Mouse (Mus musculus): ENCODE measurements at regions not wholly inside any gene's neighbourhood (a gene's known extent, or its start where the extent isn't known, plus 50 kb on each side); places are given as distances from the start of the nearest gene placed in this dataset.

GRCm38 (mm10) chr8:30365721-30366120 is 2918.3 kb downstream of the Poteg start:
- no peak for DNase-seq (ENCODE audit: low spot score)
- H3K4me1 ChIP-seq (ENCODE audit: control insufficient read depth, insufficient read depth, low read length) = no peaks in the 10 kb centered on the region
- no peak overlapping the region for H3K4me3 ChIP-seq (ENCODE audit: low read depth, low read length)
- no peaks in the 10 kb centered on the region for H3K36me3 ChIP-seq (replicated peaks; ENCODE audit: control insufficient read depth, insufficient read depth, low read depth, low read length)
- no peak overlapping the region for H3K9ac ChIP-seq (replicated peaks; ENCODE audit: low read length)
- ATAC-seq (replicated peaks; ENCODE audit: insufficient number of reproducible peaks, low FRiP score, low TSS enrichment, low read depth) = no peak
- no peaks in the 10 kb centered on the region for H3K9me3 ChIP-seq (replicated peaks; ENCODE audit: control insufficient read depth, low read length)
- 64% methylated on average over 2 of the region's 2 CpGs for WGBS
- H3K4me2 ChIP-seq (ENCODE audit: low read depth, low read length) = no peak overlapping the region
- no peak overlapping the region for H3K27ac ChIP-seq (replicated peaks; ENCODE audit: low read depth, low read length)
- H3K27me3 ChIP-seq (ENCODE audit: control insufficient read depth, insufficient read depth, low read length) = no peaks in the 10 kb centered on the region

- Histone ChIP-seq H3K36me3 (replicated peaks; ENCODE audit: control insufficient read depth, insufficient read depth, low read depth, low read length) (no peaks in the 10 kb centered on the region), H3K9ac (replicated peaks; ENCODE audit: low read length) (no peak overlapping the region), H3K4me3 (ENCODE audit: low read depth, low read length) (no peak overlapping the region), H3K9me3 (replicated peaks; ENCODE audit: control insufficient read depth, low read length) (no peaks in the 10 kb centered on the region), H3K27me3 (ENCODE audit: control insufficient read depth, insufficient read depth, low read length) (no peaks in the 10 kb centered on the region), H3K27ac (replicated peaks; ENCODE audit: low read depth, low read length) (no peak overlapping the region), H3K4me2 (ENCODE audit: low read depth, low read length) (no peak overlapping the region), H3K4me1 (ENCODE audit: control insufficient read depth, insufficient read depth, low read length) (no peaks in the 10 kb centered on the region)
- DNase-seq (ENCODE audit: low spot score) (no peak), ATAC-seq (replicated peaks; ENCODE audit: insufficient number of reproducible peaks, low FRiP score, low TSS enrichment, low read depth) (no peak)
- 77% methylated on average over 2 of the region's 2 CpGs for WGBS
Measured at GRCm38 (mm10) chr8:30391936-30392335, 2944.5 kb downstream of the Poteg start.

- no peaks in the 10 kb centered on the region for H3K4me1 ChIP-seq (ENCODE audit: control insufficient read depth, insufficient read depth, low read length)
- H3K9me3 ChIP-seq (replicated peaks; ENCODE audit: control insufficient read depth, low read length) = no peaks in the 10 kb centered on the region
- ATAC-seq (replicated peaks; ENCODE audit: insufficient number of reproducible peaks, low FRiP score, low TSS enrichment, low read depth) (no peak), DNase-seq (ENCODE audit: low spot score) (no peak)
- no peak overlapping the region for H3K4me3 ChIP-seq (ENCODE audit: low read depth, low read length)
- no peak overlapping the region for H3K27ac ChIP-seq (replicated peaks; ENCODE audit: low read depth, low read length)
- no peak overlapping the region for H3K4me2 ChIP-seq (ENCODE audit: low read depth, low read length)
- 70% methylated on average over 2 of the region's 2 CpGs for WGBS
- H3K36me3 ChIP-seq (replicated peaks; ENCODE audit: control insufficient read depth, insufficient read depth, low read depth, low read length) = no peaks in the 10 kb centered on the region
- H3K9ac ChIP-seq (replicated peaks; ENCODE audit: low read length) = no peak overlapping the region
- no peaks in the 10 kb centered on the region for H3K27me3 ChIP-seq (ENCODE audit: control insufficient read depth, insufficient read depth, low read length)
Measured at GRCm38 (mm10) chr8:30439423-30439822, 2989.1 kb upstream of the 5930422O12Rik start.

GRCm38 (mm10) chr8:30441821-30442220 is 2986.7 kb upstream of the 5930422O12Rik start:
- DNase-seq (ENCODE audit: low spot score) (no peak), ATAC-seq (replicated peaks; ENCODE audit: insufficient number of reproducible peaks, low FRiP score, low TSS enrichment, low read depth) (no peak)
- 96% methylated on average over 1 of the region's 1 CpGs for WGBS
- H3K4me2 ChIP-seq (ENCODE audit: low read depth, low read length) = no peak overlapping the region
- H3K36me3 ChIP-seq (replicated peaks; ENCODE audit: control insufficient read depth, insufficient read depth, low read depth, low read length) = no peaks in the 10 kb centered on the region
- no peaks in the 10 kb centered on the region for H3K4me1 ChIP-seq (ENCODE audit: control insufficient read depth, insufficient read depth, low read length)
- H3K9me3 ChIP-seq (replicated peaks; ENCODE audit: control insufficient read depth, low read length) = no peaks in the 10 kb centered on the region
- no peak overlapping the region for H3K27ac ChIP-seq (replicated peaks; ENCODE audit: low read depth, low read length)
- H3K9ac ChIP-seq (replicated peaks; ENCODE audit: low read length) = no peak overlapping the region
- H3K27me3 ChIP-seq (ENCODE audit: control insufficient read depth, insufficient read depth, low read length) = no peaks in the 10 kb centered on the region
- H3K4me3 ChIP-seq (ENCODE audit: low read depth, low read length) = no peak overlapping the region

GRCm38 (mm10) chr8:30443874-30444273 is 2984.6 kb upstream of the 5930422O12Rik start:
- H3K27me3 ChIP-seq (ENCODE audit: control insufficient read depth, insufficient read depth, low read length) = no peaks in the 10 kb centered on the region
- no peaks in the 10 kb centered on the region for H3K4me1 ChIP-seq (ENCODE audit: control insufficient read depth, insufficient read depth, low read length)
- no peak overlapping the region for H3K27ac ChIP-seq (replicated peaks; ENCODE audit: low read depth, low read length)
- no peak for DNase-seq (ENCODE audit: low spot score)
- ATAC-seq (replicated peaks; ENCODE audit: insufficient number of reproducible peaks, low FRiP score, low TSS enrichment, low read depth) = no peak
- no peaks in the 10 kb centered on the region for H3K36me3 ChIP-seq (replicated peaks; ENCODE audit: control insufficient read depth, insufficient read depth, low read depth, low read length)
- H3K4me3 ChIP-seq (ENCODE audit: low read depth, low read length) = no peak overlapping the region
- H3K9ac ChIP-seq (replicated peaks; ENCODE audit: low read length) = no peak overlapping the region
- 70% methylated on average over 2 of the region's 2 CpGs for WGBS
- no peaks in the 10 kb centered on the region for H3K9me3 ChIP-seq (replicated peaks; ENCODE audit: control insufficient read depth, low read length)
- no peak overlapping the region for H3K4me2 ChIP-seq (ENCODE audit: low read depth, low read length)

GRCm38 (mm10) chr8:30444274-30444673 is 2984.2 kb upstream of the 5930422O12Rik start:
- Histone ChIP-seq H3K27me3 (ENCODE audit: control insufficient read depth, insufficient read depth, low read length) (no peaks in the 10 kb centered on the region), H3K4me2 (ENCODE audit: low read depth, low read length) (no peak overlapping the region), H3K27ac (replicated peaks; ENCODE audit: low read depth, low read length) (no peak overlapping the region), H3K4me3 (ENCODE audit: low read depth, low read length) (no peak overlapping the region), H3K9ac (replicated peaks; ENCODE audit: low read length) (no peak overlapping the region), H3K4me1 (ENCODE audit: control insufficient read depth, insufficient read depth, low read length) (no peaks in the 10 kb centered on the region), H3K36me3 (replicated peaks; ENCODE audit: control insufficient read depth, insufficient read depth, low read depth, low read length) (no peaks in the 10 kb centered on the region), H3K9me3 (replicated peaks; ENCODE audit: control insufficient read depth, low read length) (no peaks in the 10 kb centered on the region)
- WGBS = 76% methylated on average over 4 of the region's 4 CpGs
- ATAC-seq (replicated peaks; ENCODE audit: insufficient number of reproducible peaks, low FRiP score, low TSS enrichment, low read depth) (no peak), DNase-seq (ENCODE audit: low spot score) (no peak)

GRCm38 (mm10) chr8:30458136-30458535 is 2970.4 kb upstream of the 5930422O12Rik start:
- no peaks in the 10 kb centered on the region for H3K36me3 ChIP-seq (replicated peaks; ENCODE audit: control insufficient read depth, insufficient read depth, low read depth, low read length)
- H3K4me1 ChIP-seq (ENCODE audit: control insufficient read depth, insufficient read depth, low read length) = no peaks in the 10 kb centered on the region
- H3K27me3 ChIP-seq (ENCODE audit: control insufficient read depth, insufficient read depth, low read length) = no peaks in the 10 kb centered on the region
- DNase-seq (ENCODE audit: low spot score) (no peak), ATAC-seq (replicated peaks; ENCODE audit: insufficient number of reproducible peaks, low FRiP score, low TSS enrichment, low read depth) (no peak)
- H3K4me3 ChIP-seq (ENCODE audit: low read depth, low read length) = no peak overlapping the region
- WGBS = 66% methylated on average over 4 of the region's 4 CpGs
- no peak overlapping the region for H3K27ac ChIP-seq (replicated peaks; ENCODE audit: low read depth, low read length)
- no peaks in the 10 kb centered on the region for H3K9me3 ChIP-seq (replicated peaks; ENCODE audit: control insufficient read depth, low read length)
- no peak overlapping the region for H3K9ac ChIP-seq (replicated peaks; ENCODE audit: low read length)
- H3K4me2 ChIP-seq (ENCODE audit: low read depth, low read length) = no peak overlapping the region

GRCm38 (mm10) chr8:30482956-30483355 is 2945.6 kb upstream of the 5930422O12Rik start:
- Histone ChIP-seq H3K4me3 (ENCODE audit: low read depth, low read length) (no peak overlapping the region), H3K27ac (replicated peaks; ENCODE audit: low read depth, low read length) (no peak overlapping the region), H3K4me2 (ENCODE audit: low read depth, low read length) (no peak overlapping the region), H3K36me3 (replicated peaks; ENCODE audit: control insufficient read depth, insufficient read depth, low read depth, low read length) (no peaks in the 10 kb centered on the region), H3K9ac (replicated peaks; ENCODE audit: low read length) (no peak overlapping the region), H3K4me1 (ENCODE audit: control insufficient read depth, insufficient read depth, low read length) (no peaks in the 10 kb centered on the region), H3K27me3 (ENCODE audit: control insufficient read depth, insufficient read depth, low read length) (no peaks in the 10 kb centered on the region), H3K9me3 (replicated peaks; ENCODE audit: control insufficient read depth, low read length) (no peaks in the 10 kb centered on the region)
- 80% methylated on average over 3 of the region's 3 CpGs for WGBS
- no peak for DNase-seq (ENCODE audit: low spot score)
- ATAC-seq (replicated peaks; ENCODE audit: insufficient number of reproducible peaks, low FRiP score, low TSS enrichment, low read depth) = no peak
